Mouse (Mus musculus) ES-E14 (cell line): Measurements from ENCODE around the gene Sema6d.

ENCODE experiments used
- CHD2 ChIP-seq: IDR thresholded peaks from 2 replicates; pipeline ENCODE4 v1.6.1; 2014; ENCODE audit warnings: mild to moderate bottlenecking, low read depth, low read length, inconsistent platforms
- MAFK ChIP-seq: IDR thresholded peaks from 2 replicates; pipeline ENCODE4 v1.6.1; 2014; ENCODE audit warnings: mild to moderate bottlenecking, low read depth, low read length, inconsistent platforms; ENCODE audit not compliant: insufficient read depth
- ZNF384 ChIP-seq: IDR thresholded peaks from 2 replicates; pipeline ENCODE4 v1.6.1; 2012; ENCODE audit warnings: low read depth, low read length, inconsistent platforms

GRCm38 (mm10) chr2:124522426-124522825 lies 432.7 kb downstream of the Sema6d start:
- no peak for TF ChIP-seq ZNF384
- no peak for TF ChIP-seq MAFK
- TF ChIP-seq CHD2, result no peak
